ENCODE assay signal across 9 mouse cellular contexts in the genomic region with DNA sequence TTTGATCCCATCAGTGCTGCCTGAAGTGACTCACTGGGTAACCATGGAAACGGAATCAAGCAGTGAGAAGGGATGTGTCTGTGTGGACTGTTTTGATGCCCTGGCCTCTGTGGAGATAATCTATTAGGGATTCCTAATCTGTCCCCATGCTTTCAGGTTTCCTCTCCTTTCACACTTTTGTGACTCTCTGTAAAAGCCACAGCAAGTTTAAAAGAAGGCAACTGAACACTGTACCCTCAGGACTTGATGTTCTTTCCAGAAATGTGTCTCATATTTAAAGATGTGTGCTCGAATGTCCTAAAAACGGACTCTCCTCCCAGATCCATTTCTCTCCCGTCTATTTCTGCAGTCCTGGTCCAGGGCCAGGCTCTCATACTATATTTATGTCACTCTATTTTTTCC.
DNase-seq lines count a peak whose midpoint lies in the region.
"Had no signal": no experiment of that assay in that cellular context is flagged by ENCODE, and none has a peak within 500 bp of the region (broad histone marks: within the 10 kb centered on the region; RNA-seq: fewer than 3 reads in every experiment).

No protein-coding gene starts in this region.

- 68% methylated on average over 4 of the region's 4 CpGs for WGBS in midbrain, embryonic 10.5 days

- DNase-seq in gastrocnemius, adult 18-20 months (ENCODE audit: low spot score) = peak; percentile 67
- DNase-seq in gastrocnemius, postnatal 25 days = no peak
- DNase-seq in right cerebral cortex, adult 18-20 months = peak; percentile 46
- DNase-seq in right cerebral cortex, postnatal 25 days = no peak
- DNase-seq in midbrain, embryonic 10.5 days (ENCODE audit: low spot score) = peak; percentile 37
- no peak for DNase-seq in urinary bladder, postnatal 25 days (ENCODE audit: low spot score)
- no peak for DNase-seq in urinary bladder, adult 2 months (ENCODE audit: low spot score)
- DNase-seq: adrenal gland, adult 2 months; lung, adult 2 months had no signal

- H3K27ac ChIP-seq in midbrain, embryonic 10.5 days (replicated peaks) = no peak overlapping the region

- H3K36me3 ChIP-seq in midbrain, embryonic 10.5 days = 0 out of 2 replicates have a peak, but pooled peaks cover 7% of the 10 kb centered on the region

- H3K27me3 ChIP-seq in midbrain, embryonic 10.5 days (ENCODE audit: low read depth, poor library complexity, severe bottlenecking) = no peaks in the 10 kb centered on the region

- H3K4me3 ChIP-seq in midbrain, embryonic 10.5 days = no peak overlapping the region

- H3K4me1 ChIP-seq in midbrain, embryonic 10.5 days = peaks cover 9% of the 10 kb centered on the region

- no peaks in the 10 kb centered on the region; the same call in 1 of the 2 replicates for H3K9me3 ChIP-seq in midbrain, embryonic 10.5 days (replicated peaks)

Comparison
In these comparisons a context has a peak if more than half of its experiments do, and no peak if none do; other contexts are left out.
1. DNase-seq: peak in gastrocnemius, adult 18-20 months (single experiment), right cerebral cortex, adult 18-20 months (single experiment) and midbrain, embryonic 10.5 days (single experiment); none in gastrocnemius, postnatal 25 days (single experiment), right cerebral cortex, postnatal 25 days (single experiment), urinary bladder, postnatal 25 days (single experiment) and urinary bladder, adult 2 months (single experiment).